Mouse (Mus musculus) CH12.LX (cell line): ENCODE data around the gene Gm5089. TPM values are rescaled to one million over a fixed set of nuclear protein-coding genes. Genes with fewer than 3 reads are reported as not detected.

ENCODE experiments used
- DNase-seq: peaks from one replicate; pipeline ENCODE4 v3.0.0-alpha.2; 2013; ENCODE audit errors: extremely low read depth
- H3K27ac ChIP-seq: 2 replicates; pipeline ENCODE4 v1.5.1; 2012; ENCODE audit warnings: low read depth, mild to moderate bottlenecking, control low read depth, moderate library complexity; ENCODE audit not compliant: insufficient read depth
- H3K27me3 ChIP-seq: replicated peaks from 2 replicates; pipeline ENCODE3; 2012; ENCODE audit warnings: inconsistent platforms
- H3K36me3 ChIP-seq, 2 experiments: replicated peaks in 1 of 2; 2 replicates each; pipeline versions ENCODE3 to v1.6.1; 2012; ENCODE audit warnings: inconsistent platforms in 1 of 2, low read length in 1 of 2, mild to moderate bottlenecking in 1 of 2, mixed read lengths in 1 of 2, moderate library complexity in 1 of 2; ENCODE audit not compliant: control insufficient read depth in 1 of 2, insufficient read depth in 1 of 2
- H3K4me1 ChIP-seq, 2 experiments: 2 replicates each; pipeline ENCODE4 v1.6.1; 2012; ENCODE audit warnings: inconsistent platforms in 1 of 2, moderate library complexity in 1 of 2; ENCODE audit not compliant: insufficient read depth in 2 of 2, control insufficient read depth in 1 of 2
- H3K4me2 ChIP-seq: 2 replicates; pipeline ENCODE4 v1.6.1; 2012; ENCODE audit warnings: low read depth, mild to moderate bottlenecking, control low read depth; ENCODE audit not compliant: poor library complexity, insufficient read depth, severe bottlenecking
- H3K4me3 ChIP-seq, 3 experiments: fragments of 150-350 bp in 1 of 3; sonication (generic) in 1 of 3; replicated peaks in 1 of 3; 2 replicates each; pipeline versions ENCODE3 to v1.5.1; 2011 to 2012; ENCODE audit warnings: low read depth in 2 of 3, low read length in 2 of 3, mild to moderate bottlenecking in 2 of 3, moderate library complexity in 2 of 3, control low read depth in 1 of 3, improper control_type of control experiment in 1 of 3, inconsistent platforms in 1 of 3, mixed read lengths in 1 of 3; ENCODE audit not compliant: poor library complexity in 1 of 3
- H3K79me2 ChIP-seq: replicated peaks from 2 replicates; pipeline ENCODE4 v1.6.1; 2012; ENCODE audit warnings: mild to moderate bottlenecking, moderate library complexity; ENCODE audit not compliant: control insufficient read depth, poor library complexity, insufficient read depth, severe bottlenecking; ENCODE audit errors: extremely low read depth
- H3K9ac ChIP-seq: 2 replicates; pipeline ENCODE4 v1.6.1; 2012; ENCODE audit warnings: low read depth, mild to moderate bottlenecking, control low read depth, moderate library complexity; ENCODE audit not compliant: insufficient read depth
- H3K9me3 ChIP-seq: replicated peaks from 2 replicates; pipeline ENCODE3; 2012; ENCODE audit warnings: low read length, inconsistent platforms, mixed read lengths
- BHLHE40 ChIP-seq: IDR thresholded peaks from 2 replicates; pipeline ENCODE4 v1.6.1; 2011; ENCODE audit warnings: mild to moderate bottlenecking, low read depth, low read length, improper control_type of control experiment
- CHD2 ChIP-seq: IDR thresholded peaks from 2 replicates; pipeline ENCODE4 v1.6.1; 2011; ENCODE audit warnings: low read length, improper control_type of control experiment
- E2F4 ChIP-seq: IDR thresholded peaks from 2 replicates; pipeline ENCODE4 v1.6.1; 2011; ENCODE audit warnings: low read depth, low read length, improper control_type of control experiment; ENCODE audit not compliant: insufficient replicate concordance
- ETS1 ChIP-seq: conservative IDR thresholded peaks from 2 replicates; pipeline ENCODE4 v1.6.1; 2012; ENCODE audit warnings: low read depth, mild to moderate bottlenecking, inconsistent platforms, low read length, improper control_type of control experiment, moderate library complexity
- GABPA ChIP-seq: IDR thresholded peaks from 2 replicates; pipeline ENCODE4 v1.6.1; 2012; ENCODE audit warnings: low read depth, low read length, improper control_type of control experiment, inconsistent platforms; ENCODE audit not compliant: insufficient replicate concordance
- HCFC1 ChIP-seq: IDR thresholded peaks from 2 replicates; pipeline ENCODE4 v1.6.1; 2012; ENCODE audit warnings: low read depth, mild to moderate bottlenecking, inconsistent platforms, low read length, improper control_type of control experiment
- JUN ChIP-seq: IDR thresholded peaks from 2 replicates; pipeline ENCODE4 v1.6.1; 2011; ENCODE audit warnings: low read depth, mild to moderate bottlenecking, low read length, improper control_type of control experiment, moderate library complexity; ENCODE audit not compliant: insufficient read depth
- KAT2A ChIP-seq: IDR thresholded peaks from 2 replicates; pipeline ENCODE4 v1.6.1; 2012; ENCODE audit warnings: low read length, improper control_type of control experiment, inconsistent platforms; ENCODE audit not compliant: insufficient replicate concordance
- MAFK ChIP-seq: IDR thresholded peaks from 2 replicates; pipeline ENCODE4 v1.6.1; 2011; ENCODE audit warnings: low read length, improper control_type of control experiment; ENCODE audit not compliant: insufficient replicate concordance
- MEF2A ChIP-seq: IDR thresholded peaks from 2 replicates; pipeline ENCODE4 v1.6.1; 2014; ENCODE audit warnings: low read depth, mild to moderate bottlenecking, inconsistent platforms, low read length, improper control_type of control experiment, borderline replicate concordance
- MXI1 ChIP-seq: IDR thresholded peaks from 2 replicates; pipeline ENCODE4 v1.6.1; 2011; ENCODE audit warnings: mild to moderate bottlenecking, low read depth, low read length, improper control_type of control experiment
- MYC ChIP-seq: IDR thresholded peaks from 2 replicates; pipeline ENCODE4 v1.6.1; 2011; ENCODE audit warnings: low read depth, mild to moderate bottlenecking, improper control_type of control experiment, low read length
- POLR2AphosphoS2 ChIP-seq: IDR thresholded peaks from 2 replicates; pipeline ENCODE4 v1.6.1; 2011; ENCODE audit warnings: low read depth, low read length, improper control_type of control experiment
- SIN3A ChIP-seq: IDR thresholded peaks from 2 replicates; pipeline ENCODE4 v1.6.1; 2012; ENCODE audit warnings: low read length, improper control_type of control experiment, inconsistent platforms
- SMC3 ChIP-seq: IDR thresholded peaks from 2 replicates; pipeline ENCODE4 v1.6.1; 2011; ENCODE audit warnings: low read depth, low read length, improper control_type of control experiment
- TBP ChIP-seq: conservative IDR thresholded peaks from 2 replicates; pipeline ENCODE4 v1.6.1; 2011; ENCODE audit warnings: low read depth, low read length, improper control_type of control experiment
- TCF12 ChIP-seq: IDR thresholded peaks from 2 replicates; pipeline ENCODE4 v1.6.1; 2014; ENCODE audit warnings: low read depth, mild to moderate bottlenecking, inconsistent platforms, low read length, improper control_type of control experiment
- USF2 ChIP-seq: conservative IDR thresholded peaks from 2 replicates; pipeline ENCODE4 v1.6.1; 2011; ENCODE audit warnings: low read depth, low read length, improper control_type of control experiment
- ZMIZ1 ChIP-seq: IDR thresholded peaks from 2 replicates; pipeline ENCODE4 v1.6.1; 2012; ENCODE audit warnings: low read depth, mild to moderate bottlenecking, inconsistent platforms, low read length, improper control_type of control experiment
- ZNF384 ChIP-seq: IDR thresholded peaks from 2 replicates; pipeline ENCODE4 v1.6.1; 2012; ENCODE audit warnings: low read depth, low read length, improper control_type of control experiment, inconsistent platforms
- dilution Hi-C: fragments of 300-500 bp; cut with MboI; formaldehyde crosslinking; loops from 2 replicates; pipeline ENCODE4 v1.14.3; 2020; ENCODE audit warnings: low sequenced_read_pairs; ENCODE audit not compliant: extremely low pct_unique_long_range_greater_than_20kb, extremely low pct_ligation_motif_present
- in situ Hi-C: fragments of 300-500 bp; cut with MboI; formaldehyde crosslinking; loops from 3 replicates; pipeline ENCODE4 v1.14.3; 2019; ENCODE audit warnings: low sequenced_read_pairs, low pct_ligation_motif_present, low pct_unique_long_range_greater_than_20kb, mixed read lengths
- polyA plus RNA-seq: library from polyadenylated mRNA; unstranded; fragments of >175 nt; gene quantifications from 2 replicates; pipeline ENCODE4 v1.2.1, GENCODE M21; 2012; ENCODE audit warnings: low read depth; ENCODE audit not compliant: insufficient read length
- total RNA-seq, 2 experiments: library from RNA; depleted of rRNA; stranded (reverse); fragments of 300-350 nt in 1 of 2; fragments of >200 nt in 1 of 2; gene quantifications; 2 replicates each; pipeline ENCODE4 v1.2.3; 2012 to 2014

Gm5089 gene
- total and polyA plus RNA-seq, 3 experiments: not detected

GRCm38 (mm10) chr14:122480355-122480754 lies 29.4 kb upstream of the Gm5089 start:
- Histone ChIP-seq H3K4me3 (no peak overlapping the region), H3K9ac (no peak overlapping the region), H3K27me3 (no peaks in the 10 kb centered on the region), H3K9me3 (peaks cover 19% of the 10 kb centered on the region)
- TF ChIP-seq USF2 (no peak), ETS1 (no peak), JUN (no peak), SMC3 (no peak), CHD2 (no peak), ZMIZ1 (no peak)
- TF ChIP-seq, all 38 proteins: peak for 0
- no peak overlapping the region for H3K27ac ChIP-seq
- H3K4me1 ChIP-seq: peaks cover 2 to 12% of the 10 kb centered on the region in 2 experiments; a peak in 2 of 4 replicates
- no peak for DNase-seq
- no peak overlapping the region for H3K4me2 ChIP-seq
- in situ Hi-C loops (no loop called here), dilution Hi-C loops (no loop called here)
- no peaks in the 10 kb centered on the region for H3K36me3 ChIP-seq
- H3K79me2 ChIP-seq: no peaks in the 10 kb centered on the region

DNA sequence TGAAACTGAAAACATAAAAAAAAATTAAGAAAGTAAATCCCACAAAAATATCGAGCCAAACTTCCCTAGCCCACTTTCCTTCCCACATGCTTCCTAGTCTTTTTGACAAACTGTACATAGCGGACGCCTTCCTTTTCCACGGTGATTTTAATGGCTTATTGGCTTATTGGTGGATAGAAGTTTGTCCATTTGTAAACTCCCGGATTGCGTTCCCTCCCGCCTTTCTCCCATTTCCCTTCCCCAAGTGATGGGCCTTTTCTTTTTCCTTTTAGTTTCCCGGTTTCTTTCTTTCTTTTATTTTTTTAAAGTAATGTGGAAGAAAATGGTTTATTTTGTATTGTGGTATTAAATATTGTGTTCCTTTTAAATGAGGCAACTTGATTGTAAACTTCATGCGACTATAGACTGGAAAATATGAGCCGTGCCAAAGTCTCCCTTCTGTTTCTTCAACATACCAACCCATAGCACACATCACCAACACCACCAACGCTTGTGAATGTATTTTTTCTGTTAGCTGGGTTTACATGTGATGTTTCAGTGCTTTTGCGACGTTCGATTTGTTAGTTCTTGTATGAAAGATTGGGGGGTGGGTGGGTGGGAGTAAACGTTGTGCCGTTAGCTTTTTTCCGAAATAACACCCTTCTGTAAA lies 28.7 kb upstream of the Gm5089 start:
- no peak for TF ChIP-seq SIN3A
- no peak for TF ChIP-seq POLR2AphosphoS2
- TF ChIP-seq MXI1: no peak
- no peak for TF ChIP-seq MYC
- no peak for TF ChIP-seq KAT2A
- no peak for TF ChIP-seq MAFK
- TF ChIP-seq SMC3: no peak
- no peak for TF ChIP-seq ZNF384
- no peak for TF ChIP-seq GABPA
- no peak for TF ChIP-seq E2F4
- TF ChIP-seq BHLHE40: no peak
- no peak for TF ChIP-seq TBP
- TF ChIP-seq MEF2A: no peak
- TF ChIP-seq HCFC1: no peak
- no peak for TF ChIP-seq TCF12
- Histone ChIP-seq H3K27ac (no peak overlapping the region), H3K9ac (no peak overlapping the region), H3K79me2 (no peaks in the 10 kb centered on the region), H3K4me3 (no peak overlapping the region), H3K4me2 (no peak overlapping the region), H3K27me3 (no peaks in the 10 kb centered on the region), H3K9me3 (peaks cover 26% of the 10 kb centered on the region), H3K4me1 (peaks cover 0 to 10% of the 10 kb centered on the region in 2 experiments; a peak in 2 of 4 replicates), H3K36me3 (no peaks in the 10 kb centered on the region)
- in situ Hi-C loops: no loop called here
- dilution Hi-C loops: no loop called here
- no peak for DNase-seq
